Mouse (Mus musculus) cerebellum, postnatal 4 days (tissue): ENCODE data around the gene Thoc6.
A peak's percentile ranks its signal among the peaks of the same experiment; 100 is the strongest.

ENCODE experiments used
- DNase-seq, 2 experiments: peaks; one replicate each; pipeline ENCODE4 v3.0.0; 2022; ENCODE audit warnings: low spot score in 2 of 2, mixed read lengths in 1 of 2

Thoc6 gene

DNA sequence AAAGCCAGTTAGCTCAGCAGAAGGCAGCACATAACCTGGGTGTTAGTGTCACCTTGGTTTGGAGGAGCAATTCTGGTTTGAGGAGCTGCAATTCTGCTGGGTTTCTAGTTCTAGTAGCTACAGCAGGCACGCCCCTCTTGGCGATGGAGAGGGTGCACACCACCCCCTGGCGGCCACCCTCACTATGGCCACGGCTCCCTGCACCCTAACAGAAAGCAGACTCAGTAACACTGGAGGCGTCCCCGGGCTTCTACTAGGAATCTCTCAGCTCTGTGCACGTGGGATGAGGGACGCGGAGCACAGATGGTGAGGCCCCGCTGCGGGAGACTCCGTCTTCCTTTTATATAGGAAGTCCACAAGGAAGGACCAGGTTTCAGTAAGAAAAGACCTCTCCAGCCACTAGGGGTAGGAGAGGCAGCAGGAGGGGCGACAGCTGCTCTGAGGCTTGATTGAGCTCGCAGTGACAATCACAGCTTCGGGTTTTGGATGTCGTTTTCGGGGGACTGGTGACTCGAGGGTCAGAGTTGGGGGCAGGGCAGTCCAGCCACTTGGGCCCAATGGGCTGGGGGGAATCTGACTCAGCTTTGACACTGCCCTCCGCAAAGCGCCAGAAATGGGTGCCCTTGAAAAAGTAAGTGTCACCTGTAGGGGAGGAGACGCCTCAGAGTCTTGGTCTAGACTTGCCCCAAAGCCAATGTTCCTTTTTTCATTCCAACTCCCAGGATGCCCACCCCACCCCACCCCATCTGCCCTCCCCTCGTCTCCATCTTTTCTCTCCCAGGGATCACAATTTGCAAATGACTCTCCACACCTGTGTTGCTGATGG, 43.3 kb downstream of the Thoc6 start:
- peak; percentile 70 to 82 for DNase-seq

DNA sequence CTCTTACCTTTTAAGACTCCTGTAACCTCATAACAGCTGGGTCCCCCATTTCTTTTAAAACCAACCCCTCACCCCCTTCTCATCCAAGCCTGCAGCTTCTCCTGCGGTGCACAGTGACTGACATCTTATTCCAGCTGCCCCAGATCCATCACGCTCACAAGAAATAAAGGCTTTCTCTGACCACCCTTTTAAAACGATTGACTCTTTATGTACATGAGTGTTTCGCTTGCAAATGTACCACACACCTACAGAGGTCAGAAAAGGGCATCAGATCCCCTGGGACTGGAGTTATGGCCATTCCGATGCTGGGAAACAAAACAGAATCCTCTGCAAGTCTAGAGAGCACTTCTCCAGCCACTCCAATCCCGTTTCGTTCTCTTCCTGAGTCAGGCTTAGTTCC, 45.9 kb downstream of the Thoc6 start:
- no peak for DNase-seq

- no peak for DNase-seq
These were observed 53.3 kb downstream of the Thoc6 start for GRCm38 (mm10) chr17:23620351-23620750.
